Mouse (Mus musculus) limb, embryonic 12.5 days (tissue): ENCODE data around the gene Ripply2. TPM values are rescaled to one million over a fixed set of nuclear protein-coding genes. Genes with fewer than 3 reads are reported as not detected.
A peak's percentile ranks its signal among the peaks of the same experiment; 100 is the strongest.

Experiments
- ATAC-seq: fragments of 200-750 bp; cut with Nextera tagmentation; 2 replicates; pipeline ENCODE4 v1.8.0; 2017; ENCODE audit warnings: low read depth, moderate TSS enrichment; ENCODE audit not compliant: insufficient number of reproducible peaks, insufficient read depth, low FRiP score, low TSS enrichment
- H3K27ac ChIP-seq: fragments of 300-500 bp; sonication (generic); 2 replicates; pipeline ENCODE4 v1.5.1; 2016; ENCODE audit warnings: mild to moderate bottlenecking, moderate library complexity
- H3K27me3 ChIP-seq: fragments of 300-500 bp; sonication (generic); 2 replicates; pipeline ENCODE4 v1.6.1; 2016; ENCODE audit warnings: mild to moderate bottlenecking, moderate library complexity
- H3K36me3 ChIP-seq: fragments of 300-500 bp; sonication (generic); 2 replicates; pipeline ENCODE4 v1.6.1; 2016; ENCODE audit warnings: mild to moderate bottlenecking, moderate library complexity
- H3K4me1 ChIP-seq: fragments of 300-500 bp; sonication (generic); replicated peaks from 2 replicates; pipeline ENCODE4 v1.6.1; 2016
- H3K4me2 ChIP-seq: fragments of 300-500 bp; sonication (generic); 2 replicates; pipeline ENCODE4 v1.6.1; 2016; ENCODE audit warnings: mild to moderate bottlenecking, moderate library complexity
- H3K4me3 ChIP-seq: fragments of 300-500 bp; sonication (generic); replicated peaks from 2 replicates; pipeline ENCODE4 v1.5.1; 2016; ENCODE audit warnings: mild to moderate bottlenecking
- H3K9ac ChIP-seq: fragments of 300-500 bp; sonication (generic); replicated peaks from 2 replicates; pipeline ENCODE4 v1.6.1; 2016; ENCODE audit warnings: mild to moderate bottlenecking, moderate library complexity
- H3K9me3 ChIP-seq: fragments of 300-500 bp; sonication (generic); 2 replicates; pipeline ENCODE4 v1.6.1; 2016; ENCODE audit warnings: mild to moderate bottlenecking, moderate library complexity
- WGBS: fragments of 180-500 bp; shearing (Covaris S2); methylation state at CpG from one replicate; pipeline ENCODE4 v1.1.7; 2016; 5-methylcytosine and 5-hydroxymethylcytosine counted together
- polyA plus RNA-seq: library from polyadenylated mRNA; unstranded; fragments of >200 nt; fragmentation: Nextera tagmentation; extraction: Ambion mirVana; gene quantifications from 2 replicates; pipeline ENCODE4 v1.2.1, GENCODE M21; 2016

Ripply2 gene
- polyA plus RNA-seq, 1 experiment from 2014 or later, result not detected

GRCm38 (mm10) chr9:87027423-87028084, 12.2 kb downstream of the Ripply2 start:
- peaks cover 6% of the 10 kb centered on the region; the same call in 1 of the 2 replicates for H3K4me1 ChIP-seq
- peak; percentile 20; the same call in 1 of the 2 replicates for ATAC-seq

GRCm38 (mm10) chr9:87032196-87032595, 16.9 kb downstream of the Ripply2 start:
- Histone ChIP-seq H3K9me3 (no peaks in the 10 kb centered on the region), H3K27me3 (no peaks in the 10 kb centered on the region), H3K4me1 (peaks cover 21% of the 10 kb centered on the region), H3K4me3 (no peak overlapping the region), H3K36me3 (no peaks in the 10 kb centered on the region), H3K27ac (no peak overlapping the region), H3K9ac (no peak overlapping the region), H3K4me2 (no peak overlapping the region)
- no peak for ATAC-seq
- 95% methylated on average over 4 of the region's 4 CpGs for WGBS

More at GRCm38 (mm10) chr9:87027423-87028084, 12.2 kb downstream of the Ripply2 start:
- no peaks in the 10 kb centered on the region for H3K27me3 ChIP-seq
- H3K36me3 ChIP-seq, result no peaks in the 10 kb centered on the region
- no peak overlapping the region for H3K4me3 ChIP-seq
- no peak overlapping the region for H3K4me2 ChIP-seq
- 45% methylated on average over 8 of the region's 8 CpGs for WGBS
- H3K27ac ChIP-seq, result no peak overlapping the region
- H3K9me3 ChIP-seq, result no peaks in the 10 kb centered on the region
- no peak overlapping the region for H3K9ac ChIP-seq

- ATAC-seq, result peak; percentile 66; the same call in 1 of the 2 replicates
- WGBS, result 6% methylated on average over 2 of the region's 2 CpGs
- Histone ChIP-seq H3K9me3 (no peaks in the 10 kb centered on the region), H3K9ac (no peak overlapping the region), H3K36me3 (no peaks in the 10 kb centered on the region), H3K4me1 (peaks cover 21% of the 10 kb centered on the region), H3K27ac (no peak overlapping the region), H3K4me3 (no peak overlapping the region), H3K4me2 (no peak overlapping the region), H3K27me3 (no peaks in the 10 kb centered on the region)
Observed at GRCm38 (mm10) chr9:87034831-87035580, 19.7 kb downstream of the Ripply2 start.

- 75% methylated on average over 4 of the region's 4 CpGs for WGBS
- H3K9ac ChIP-seq, result no peak overlapping the region
- H3K27ac ChIP-seq, result no peak overlapping the region
- peaks cover 7% of the 10 kb centered on the region for H3K36me3 ChIP-seq
- H3K4me3 ChIP-seq, result no peak overlapping the region
- no peak for ATAC-seq
- no peaks in the 10 kb centered on the region for H3K27me3 ChIP-seq
- no peaks in the 10 kb centered on the region for H3K9me3 ChIP-seq
- H3K4me1 ChIP-seq, result 0 out of 2 replicates have a peak, but pooled peaks cover 4% of the 10 kb centered on the region
- no peak overlapping the region for H3K4me2 ChIP-seq
Observed at GRCm38 (mm10) chr9:87049425-87049824, 34.1 kb downstream of the Ripply2 start.

- 88% methylated on average over 11 of the region's 11 CpGs for WGBS
- no peak overlapping the region for H3K9ac ChIP-seq
- ATAC-seq, result no peak
- H3K27me3 ChIP-seq, result no peaks in the 10 kb centered on the region
- H3K36me3 ChIP-seq, result peaks cover 29% of the 10 kb centered on the region
- H3K4me3 ChIP-seq, result no peak overlapping the region
- H3K9me3 ChIP-seq, result no peaks in the 10 kb centered on the region
- H3K4me2 ChIP-seq, result no peak overlapping the region
- H3K4me1 ChIP-seq, result no peaks in the 10 kb centered on the region
- no peak overlapping the region for H3K27ac ChIP-seq
Observed at GRCm38 (mm10) chr9:87055547-87056235, 40.4 kb downstream of the Ripply2 start.

- WGBS, result 79% methylated on average over 5 of the region's 5 CpGs
- no peak overlapping the region for H3K27ac ChIP-seq
- no peak overlapping the region for H3K9ac ChIP-seq
- H3K27me3 ChIP-seq, result no peaks in the 10 kb centered on the region
- H3K4me1 ChIP-seq, result no peaks in the 10 kb centered on the region
- no peak overlapping the region for H3K4me2 ChIP-seq
- H3K36me3 ChIP-seq, result peaks cover 19% of the 10 kb centered on the region
- H3K4me3 ChIP-seq, result no peak overlapping the region
- no peak for ATAC-seq
- no peaks in the 10 kb centered on the region for H3K9me3 ChIP-seq
Observed at GRCm38 (mm10) chr9:87062337-87062736, 47.0 kb downstream of the Ripply2 start.

- Histone ChIP-seq H3K27ac (no peak overlapping the region), H3K4me2 (no peak overlapping the region), H3K27me3 (no peaks in the 10 kb centered on the region), H3K4me3 (no peak overlapping the region), H3K4me1 (no peaks in the 10 kb centered on the region), H3K9me3 (peaks cover 10% of the 10 kb centered on the region; the same call in 1 of the 2 replicates), H3K36me3 (peaks cover 20% of the 10 kb centered on the region), H3K9ac (no peak overlapping the region)
- ATAC-seq, result no peak
- WGBS, result 84% methylated on average over 1 of the region's 1 CpGs
Observed at GRCm38 (mm10) chr9:87068160-87068559, 52.8 kb downstream of the Ripply2 start.

Other genes with a start within 250 kb of the Ripply2 start
- 5.6 and 5.8 TPM in 2 replicates for gene Snap91, start 134.9 kb upstream of the Ripply2 start, polyA plus RNA-seq
- 51.4 and 57.8 TPM in 2 replicates for gene Cyb5r4, start 6.5 kb downstream of the Ripply2 start, polyA plus RNA-seq
- gene Mrap2, start 128.8 kb downstream of the Ripply2 start, polyA plus RNA-seq, result 0.14 and 0.27 TPM in 2 replicates
- 8.9 and 10.0 TPM in 2 replicates for gene Cep162, start 240.0 kb downstream of the Ripply2 start, polyA plus RNA-seq